In genomic region chr19:40395321-40395695, GRCm38 (mm10) we compare ENCODE assay signal across 9 mouse cellular contexts.
DNase-seq lines count a peak whose midpoint lies in the region; ATAC-seq and TF ChIP-seq lines count a peak whose summit lies in the region.
"Had no signal": no experiment of that assay in that cellular context is flagged by ENCODE, and none has a peak within 500 bp of the region (broad histone marks: within the 10 kb centered on the region; RNA-seq: fewer than 3 reads in every experiment).

No protein-coding gene starts in this region.

- TF ChIP-seq EP300 in liver, postnatal 0 days (IDR thresholded peaks at IDR 0.05; ENCODE audit: low read depth), result no peak

- no peak for ATAC-seq in kidney, embryonic 14.5 days (ENCODE audit: low FRiP score, low TSS enrichment)
- no peak for ATAC-seq in embryonic facial prominence, embryonic 12.5 days (ENCODE audit: insufficient number of reproducible peaks, insufficient read depth, low FRiP score, low TSS enrichment)
- ATAC-seq in forebrain, postnatal 0 days, result no peak
- ATAC-seq in liver, postnatal 0 days, result no peak

- H3K4me2 ChIP-seq in kidney, embryonic 14.5 days (replicated peaks; ENCODE audit: low read depth, low read length), result no peak overlapping the region
- no peak overlapping the region for H3K4me2 ChIP-seq in embryonic facial prominence, embryonic 12.5 days (replicated peaks)
- no peak overlapping the region for H3K4me2 ChIP-seq in forebrain, postnatal 0 days (ENCODE audit: low read depth)
- H3K4me2 ChIP-seq in liver, postnatal 0 days (ENCODE audit: low read depth, low read length), result no peak overlapping the region

- peak overlapping the region; percentile 83 for H3K27ac ChIP-seq in kidney, embryonic 14.5 days (ENCODE audit: low read depth, low read length)
- H3K27ac ChIP-seq in embryonic facial prominence, embryonic 12.5 days, result 0 out of 2 replicates have a peak overlapping the region, but pooled peaks have one; percentile 54
- H3K27ac ChIP-seq in forebrain, postnatal 0 days (ENCODE audit: low read depth, low read length), result peak overlapping the region; percentile 64
- H3K27ac ChIP-seq in liver, postnatal 0 days (ENCODE audit: low read depth), result peak overlapping the region; percentile 55

- no peak for DNase-seq in kidney, postnatal 14 days
- no peak for DNase-seq in forebrain, postnatal 0 days
- DNase-seq in liver, postnatal 0 days, result no peak
- no peak for DNase-seq in cerebellum, postnatal 25 days
- DNase-seq in frontal cortex, postnatal 10 days (ENCODE audit: low spot score in 2 of 2), result no peak
- DNase-seq: right cerebral cortex, postnatal 25 days had no signal

- no peaks in the 10 kb centered on the region for H3K9me3 ChIP-seq in kidney, embryonic 14.5 days (ENCODE audit: control insufficient read depth, low read length)
- H3K9me3 ChIP-seq in embryonic facial prominence, embryonic 12.5 days, result no peaks in the 10 kb centered on the region
- no peaks in the 10 kb centered on the region for H3K9me3 ChIP-seq in forebrain, postnatal 0 days (ENCODE audit: low read length)
- H3K9me3 ChIP-seq in liver, postnatal 0 days (ENCODE audit: low read length), result no peaks in the 10 kb centered on the region
- H3K9me3 ChIP-seq: megakaryocyte, embryonic 14.5 days had no signal

- no peaks in the 10 kb centered on the region for H3K36me3 ChIP-seq in kidney, embryonic 14.5 days (ENCODE audit: control insufficient read depth, insufficient read depth, low read length)
- no peaks in the 10 kb centered on the region for H3K36me3 ChIP-seq in embryonic facial prominence, embryonic 12.5 days
- peaks cover 9% of the 10 kb centered on the region for H3K36me3 ChIP-seq in forebrain, postnatal 0 days (ENCODE audit: insufficient read depth)
- H3K36me3 ChIP-seq in liver, postnatal 0 days (replicated peaks; ENCODE audit: insufficient read depth, low read length), result no peaks in the 10 kb centered on the region; the same call in 1 of the 2 replicates

- H3K27me3 ChIP-seq in kidney, embryonic 14.5 days (ENCODE audit: control insufficient read depth, insufficient read depth, low read length), result no peaks in the 10 kb centered on the region
- H3K27me3 ChIP-seq in embryonic facial prominence, embryonic 12.5 days, result no peaks in the 10 kb centered on the region
- H3K27me3 ChIP-seq in forebrain, postnatal 0 days (ENCODE audit: insufficient read depth, low read length), result no peaks in the 10 kb centered on the region
- no peaks in the 10 kb centered on the region for H3K27me3 ChIP-seq in liver, postnatal 0 days (ENCODE audit: insufficient read depth, low read length)
- H3K27me3 ChIP-seq: megakaryocyte, embryonic 14.5 days had no signal

- H3K4me3 ChIP-seq in kidney, embryonic 14.5 days (ENCODE audit: low read length), result no peak overlapping the region
- no peak overlapping the region for H3K4me3 ChIP-seq in embryonic facial prominence, embryonic 12.5 days
- no peak overlapping the region for H3K4me3 ChIP-seq in forebrain, postnatal 0 days (ENCODE audit: low read depth, low read length)
- no peak overlapping the region for H3K4me3 ChIP-seq in liver, postnatal 0 days (ENCODE audit: low read depth, low read length)

- no peak for TF ChIP-seq CTCF in forebrain, postnatal 0 days (IDR thresholded peaks at IDR 0.05; ENCODE audit: low read depth)
- no peak for TF ChIP-seq CTCF in liver, postnatal 0 days (IDR thresholded peaks at IDR 0.05; ENCODE audit: low read depth)

- H3K4me1 ChIP-seq in kidney, embryonic 14.5 days (ENCODE audit: control insufficient read depth, insufficient read depth, low read length), result peaks cover 4% of the 10 kb centered on the region; the same call in 1 of the 2 replicates
- peaks cover 8% of the 10 kb centered on the region; the same call in 1 of the 2 replicates for H3K4me1 ChIP-seq in embryonic facial prominence, embryonic 12.5 days
- no peaks in the 10 kb centered on the region for H3K4me1 ChIP-seq in forebrain, postnatal 0 days (ENCODE audit: insufficient read depth)
- H3K4me1 ChIP-seq in liver, postnatal 0 days (ENCODE audit: insufficient read depth), result peaks cover 4% of the 10 kb centered on the region; the same call in 1 of the 2 replicates

- no peak overlapping the region for H3K9ac ChIP-seq in kidney, embryonic 14.5 days (ENCODE audit: low read depth, low read length)
- no peak overlapping the region for H3K9ac ChIP-seq in embryonic facial prominence, embryonic 12.5 days
- no peak overlapping the region for H3K9ac ChIP-seq in forebrain, postnatal 0 days
- no peak overlapping the region for H3K9ac ChIP-seq in liver, postnatal 0 days (replicated peaks)

- WGBS in kidney, embryonic 14.5 days, result 79% methylated on average over 12 of the region's 12 CpGs
- WGBS in embryonic facial prominence, embryonic 12.5 days, result 83% methylated on average over 12 of the region's 12 CpGs
- WGBS in forebrain, postnatal 0 days, result 87% methylated on average over 12 of the region's 12 CpGs
- 43% methylated on average over 12 of the region's 12 CpGs for WGBS in liver, postnatal 0 days (ENCODE audit: insufficient replicate concordance)
